Mouse (Mus musculus) limb, embryonic 10.5 days (tissue): ENCODE measurements around the gene Rbfox1. TPM values are rescaled to one million over a fixed set of nuclear protein-coding genes. Genes with fewer than 3 reads are reported as not detected.

Experiments
- DNase-seq: peaks from one replicate; pipeline ENCODE4 v3.0.0-alpha.2; 2017; ENCODE audit warnings: low spot score
- H3K27ac ChIP-seq: fragments of 300-500 bp; sonication (generic); 2 replicates; pipeline ENCODE4 v1.5.1; 2016; ENCODE audit warnings: mild to moderate bottlenecking
- H3K27me3 ChIP-seq: fragments of 300-500 bp; sonication (generic); 2 replicates; pipeline ENCODE4 v1.6.1; 2016; ENCODE audit warnings: low read depth, mild to moderate bottlenecking; ENCODE audit not compliant: poor library complexity, severe bottlenecking
- H3K36me3 ChIP-seq: fragments of 300-500 bp; sonication (generic); 2 replicates; pipeline ENCODE4 v1.6.1; 2016; ENCODE audit warnings: mild to moderate bottlenecking, moderate library complexity
- H3K4me1 ChIP-seq: fragments of 300-500 bp; sonication (generic); 2 replicates; pipeline ENCODE4 v1.6.1; 2016
- H3K4me3 ChIP-seq: fragments of 300-500 bp; sonication (generic); 2 replicates; pipeline ENCODE4 v1.5.1; 2016; ENCODE audit warnings: mild to moderate bottlenecking, moderate library complexity
- H3K9me3 ChIP-seq: fragments of 300-500 bp; sonication (generic); replicated peaks from 2 replicates; pipeline ENCODE4 v1.6.1; 2016; ENCODE audit warnings: mild to moderate bottlenecking
- WGBS: fragments of 180-500 bp; shearing (Covaris S2); methylation state at CpG from one replicate; pipeline ENCODE4 v1.1.7; 2016; 5-methylcytosine and 5-hydroxymethylcytosine counted together
- polyA plus RNA-seq: library from polyadenylated mRNA; unstranded; fragments of >200 nt; fragmentation: Nextera tagmentation; extraction: Ambion mirVana; gene quantifications from 2 replicates; pipeline ENCODE4 v1.2.1, GENCODE M21; 2016

Rbfox1 gene
- polyA plus RNA-seq, 1 experiment from 2014 or later = 0.64 TPM

DNA sequence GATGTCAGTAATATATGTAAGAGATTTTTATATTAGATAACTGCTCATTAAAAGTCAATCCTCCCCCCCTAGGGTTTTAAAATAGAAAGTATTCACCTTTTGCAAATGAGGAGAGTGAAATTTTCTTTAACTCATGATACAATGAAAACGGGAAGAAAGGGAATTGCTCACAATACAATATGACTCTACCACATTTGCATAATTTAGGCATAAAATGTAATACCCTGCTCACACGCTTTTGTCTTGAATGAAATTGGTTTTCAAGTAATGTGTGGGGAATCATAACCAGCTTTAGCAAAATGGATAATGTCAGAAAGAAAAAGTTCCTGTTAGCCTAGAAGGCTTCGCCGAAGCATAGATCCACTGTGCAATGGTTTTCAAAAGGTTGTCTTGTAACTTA is 193.9 kb downstream of the Rbfox1 start:
- no peak overlapping the region for H3K27ac ChIP-seq
- no peak for DNase-seq
- no peak overlapping the region for H3K4me3 ChIP-seq
- no peaks in the 10 kb centered on the region for H3K9me3 ChIP-seq
- no peaks in the 10 kb centered on the region for H3K27me3 ChIP-seq
- no peaks in the 10 kb centered on the region for H3K4me1 ChIP-seq
- no peaks in the 10 kb centered on the region for H3K36me3 ChIP-seq
- WGBS = 85% methylated on average over 4 of the region's 4 CpGs

DNA sequence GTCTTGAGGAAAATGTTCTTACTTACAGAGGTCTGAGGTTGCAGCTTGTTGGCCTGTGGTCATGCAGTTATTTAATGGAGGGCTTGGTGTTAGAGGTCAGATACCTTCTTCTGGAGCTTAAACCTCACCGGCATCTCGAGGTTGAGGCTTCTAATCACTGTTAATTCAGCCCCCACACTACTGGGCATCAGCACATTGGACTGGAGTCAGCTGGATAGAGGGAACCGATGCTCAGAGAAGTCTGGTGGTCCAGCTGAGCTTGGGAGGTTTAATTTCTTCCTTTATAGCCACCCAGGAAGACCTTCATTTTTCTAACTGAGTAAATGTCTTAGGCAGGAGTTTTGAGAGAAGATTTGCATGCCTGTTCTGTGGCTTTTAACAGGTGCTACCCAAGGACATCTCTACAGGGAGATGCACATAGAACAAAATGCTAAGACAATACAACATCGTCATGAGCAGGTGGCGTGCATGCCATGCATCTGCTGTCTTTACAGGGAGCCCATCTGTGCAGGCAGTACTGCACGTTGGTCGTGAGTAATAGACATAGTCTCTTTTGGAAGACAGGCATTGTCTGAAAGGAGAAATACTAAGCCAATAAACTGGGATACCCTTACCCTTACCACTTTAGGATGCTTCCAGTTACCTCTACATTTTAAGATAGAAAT is 199.7 kb downstream of the Rbfox1 start:
- Histone ChIP-seq H3K27me3 (no peaks in the 10 kb centered on the region), H3K27ac (no peak overlapping the region), H3K4me3 (no peak overlapping the region), H3K36me3 (no peaks in the 10 kb centered on the region), H3K4me1 (peaks cover 11% of the 10 kb centered on the region), H3K9me3 (no peaks in the 10 kb centered on the region)
- DNase-seq = no peak
- 82% methylated on average over 7 of the region's 7 CpGs for WGBS

DNA sequence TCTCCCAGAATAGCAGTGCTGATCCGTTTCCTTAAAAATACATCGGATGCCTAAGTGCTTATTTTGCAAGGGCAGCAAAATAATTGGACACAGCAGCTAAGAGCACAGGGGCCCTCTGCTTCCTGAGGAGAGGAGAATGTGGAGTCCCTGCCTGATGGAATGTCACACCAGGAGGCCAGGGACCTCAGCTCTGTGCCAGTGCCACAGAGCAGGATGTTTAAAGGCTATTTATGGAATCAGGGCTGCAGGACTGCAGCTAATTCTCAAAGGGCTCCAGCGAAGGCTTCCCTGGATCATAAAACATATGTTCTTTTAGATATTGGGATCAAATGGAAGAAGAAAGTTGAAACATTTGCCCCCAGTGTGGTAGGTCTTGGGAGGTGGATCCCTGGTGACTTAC is 201.0 kb downstream of the Rbfox1 start:
- no peaks in the 10 kb centered on the region for H3K36me3 ChIP-seq
- no peak overlapping the region for H3K4me3 ChIP-seq
- no peak for DNase-seq
- no peaks in the 10 kb centered on the region for H3K9me3 ChIP-seq
- no peak overlapping the region for H3K27ac ChIP-seq
- 59% methylated on average over 3 of the region's 3 CpGs for WGBS
- no peaks in the 10 kb centered on the region for H3K27me3 ChIP-seq
- peaks cover 15% of the 10 kb centered on the region for H3K4me1 ChIP-seq

DNA sequence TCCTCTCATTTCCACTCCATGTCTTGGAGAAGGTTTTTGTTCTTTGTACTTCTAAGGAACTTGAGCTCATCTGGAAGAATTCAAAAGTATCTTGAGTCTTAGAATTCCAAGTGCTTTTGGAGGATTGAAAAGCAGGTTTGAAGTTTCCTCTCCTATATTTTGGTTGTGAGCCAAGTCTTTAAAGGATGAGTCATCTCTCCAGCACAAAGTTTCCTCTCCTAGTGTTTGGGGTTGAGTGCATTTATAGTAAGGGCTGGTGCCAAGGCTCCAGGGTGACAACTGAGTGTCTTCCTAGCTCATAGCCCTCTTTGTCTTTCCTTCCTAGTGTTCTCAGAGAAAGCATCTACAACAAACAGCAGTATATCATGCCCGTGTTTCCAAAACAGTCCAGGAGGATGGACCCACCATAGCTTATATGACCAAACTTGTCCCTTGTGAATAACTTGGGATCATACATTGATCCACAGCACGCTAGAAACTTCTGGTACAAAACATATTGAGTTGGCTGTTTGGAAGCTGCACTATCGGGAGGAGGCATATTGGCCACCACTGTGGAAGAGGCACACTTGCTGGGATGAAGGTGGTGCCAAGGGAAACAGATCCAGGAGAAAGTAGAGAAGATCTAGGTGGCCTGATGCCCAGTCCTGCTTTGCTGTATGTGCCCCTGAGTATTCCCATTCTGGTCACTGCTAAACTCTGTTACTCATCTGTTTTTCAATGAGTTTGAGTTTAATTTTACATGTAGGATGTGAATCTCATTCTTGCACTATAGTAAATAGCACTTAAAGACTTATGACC is 206.4 kb downstream of the Rbfox1 start:
- H3K36me3 ChIP-seq = no peaks in the 10 kb centered on the region
- H3K4me3 ChIP-seq = no peak overlapping the region
- 82% methylated on average over 3 of the region's 3 CpGs for WGBS
- H3K27ac ChIP-seq = no peak overlapping the region
- no peaks in the 10 kb centered on the region for H3K27me3 ChIP-seq
- peaks cover 10% of the 10 kb centered on the region for H3K4me1 ChIP-seq
- no peaks in the 10 kb centered on the region for H3K9me3 ChIP-seq
- no peak for DNase-seq

DNA sequence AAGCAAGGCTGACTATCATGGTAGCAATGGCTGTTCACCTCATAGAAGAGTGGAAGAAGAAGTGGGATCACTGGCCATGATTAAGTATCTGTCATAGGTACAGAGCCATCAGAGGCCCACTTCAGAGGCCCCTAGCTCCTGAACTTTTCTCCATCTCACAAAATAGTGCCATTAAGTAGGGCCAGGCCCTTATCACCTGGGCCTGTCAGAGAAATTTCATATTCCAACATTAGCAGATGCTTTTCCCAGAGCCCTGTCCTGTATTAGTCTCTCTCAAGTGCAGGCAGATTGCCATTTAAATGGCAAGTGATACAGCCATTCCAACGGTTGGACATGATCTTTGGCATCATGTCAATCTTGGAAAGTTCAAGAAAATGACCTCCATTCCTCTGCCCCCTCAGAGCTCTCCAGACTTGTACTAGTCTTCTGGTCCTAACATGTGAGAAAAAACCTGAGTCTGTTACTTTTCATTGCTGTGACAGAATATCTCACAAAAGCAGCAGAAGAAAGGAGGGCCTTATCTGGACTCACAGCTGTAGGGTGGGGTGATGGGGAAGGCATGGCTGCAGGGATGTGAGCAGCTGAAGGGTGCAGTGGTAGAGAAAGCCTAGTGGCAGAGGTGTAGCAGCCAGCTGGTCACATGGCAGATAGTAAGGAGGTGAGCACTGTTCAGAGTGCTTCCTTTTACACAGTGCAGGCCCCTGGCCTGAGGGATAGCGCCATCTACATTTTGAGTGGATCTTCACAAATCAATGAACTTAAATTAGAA is 210.6 kb downstream of the Rbfox1 start:
- no peak for DNase-seq
- 89% methylated on average over 2 of the region's 2 CpGs for WGBS

DNA sequence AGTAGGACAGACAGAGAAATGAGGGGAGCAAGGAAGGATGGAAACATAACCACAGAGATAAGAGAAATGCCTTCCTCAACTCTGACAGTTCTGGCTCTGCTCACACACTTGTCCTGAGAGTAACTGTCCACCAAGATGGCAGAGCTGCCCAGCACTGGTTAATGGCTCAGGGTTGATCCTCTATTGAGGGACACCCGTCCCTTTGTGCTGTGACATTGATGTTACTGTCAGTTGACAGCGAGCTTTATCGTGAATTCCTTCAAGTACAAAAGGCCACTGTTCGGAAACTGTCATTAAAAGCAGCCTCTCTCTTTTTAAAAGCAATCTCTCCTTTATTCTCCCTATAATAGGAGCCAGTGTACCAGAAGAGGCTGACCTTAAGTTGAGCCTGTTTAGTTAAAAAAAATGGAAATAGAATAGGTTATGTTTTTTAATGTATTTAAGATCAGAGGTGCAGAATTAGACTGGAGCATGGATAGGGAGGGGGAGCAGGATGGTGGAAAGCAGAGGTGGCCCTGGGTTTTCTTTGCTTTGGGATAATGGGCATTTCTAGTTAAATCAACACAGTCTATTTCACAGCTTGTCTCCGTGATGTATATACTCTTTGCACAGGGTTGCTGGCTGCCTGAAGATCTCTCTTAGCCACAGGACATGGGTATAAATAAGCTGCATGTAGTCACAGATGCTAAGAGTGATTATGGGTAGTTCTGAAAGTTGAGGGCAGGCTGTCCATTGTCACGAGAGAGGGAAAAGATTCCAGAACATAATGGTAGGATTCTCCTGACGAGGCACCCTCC is 212.3 kb downstream of the Rbfox1 start:
- WGBS = 76% methylated on average over 7 of the region's 7 CpGs
- Histone ChIP-seq H3K9me3 (no peaks in the 10 kb centered on the region), H3K27me3 (no peaks in the 10 kb centered on the region), H3K4me3 (no peak overlapping the region), H3K27ac (no peak overlapping the region), H3K36me3 (no peaks in the 10 kb centered on the region), H3K4me1 (no peaks in the 10 kb centered on the region)
- no peak for DNase-seq

More for the DNA sequence above, 210.6 kb downstream of the Rbfox1 start:
- H3K27me3 ChIP-seq = no peaks in the 10 kb centered on the region
- H3K4me3 ChIP-seq = no peak overlapping the region
- H3K4me1 ChIP-seq = no peaks in the 10 kb centered on the region
- no peak overlapping the region for H3K27ac ChIP-seq
- H3K9me3 ChIP-seq = no peaks in the 10 kb centered on the region
- no peaks in the 10 kb centered on the region for H3K36me3 ChIP-seq

DNA sequence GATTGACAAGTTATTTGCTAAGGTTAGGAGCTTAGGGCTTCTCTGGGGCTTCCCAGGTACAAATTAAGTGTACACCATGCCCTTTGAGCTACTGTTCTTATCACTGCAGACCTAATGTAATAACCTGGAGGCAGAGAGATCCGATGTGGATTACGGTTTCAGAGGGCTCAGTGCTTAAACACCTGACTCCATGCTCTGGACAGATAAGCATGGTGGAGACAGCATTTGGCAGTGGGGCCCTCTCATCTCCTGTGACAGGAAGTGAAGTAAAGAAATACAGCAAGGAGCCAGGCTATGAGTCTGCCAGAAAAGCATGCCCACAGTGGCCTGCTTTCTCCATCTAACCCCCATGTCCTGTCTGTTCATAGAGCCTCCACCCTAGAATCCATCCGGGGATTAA is 213.0 kb downstream of the Rbfox1 start:
- DNase-seq = no peak
- 95% methylated on average over 3 of the region's 3 CpGs for WGBS
- H3K27ac ChIP-seq = no peak overlapping the region
- no peak overlapping the region for H3K4me3 ChIP-seq
- H3K4me1 ChIP-seq = no peaks in the 10 kb centered on the region
- H3K27me3 ChIP-seq = no peaks in the 10 kb centered on the region
- H3K36me3 ChIP-seq = no peaks in the 10 kb centered on the region
- H3K9me3 ChIP-seq = no peaks in the 10 kb centered on the region

DNA sequence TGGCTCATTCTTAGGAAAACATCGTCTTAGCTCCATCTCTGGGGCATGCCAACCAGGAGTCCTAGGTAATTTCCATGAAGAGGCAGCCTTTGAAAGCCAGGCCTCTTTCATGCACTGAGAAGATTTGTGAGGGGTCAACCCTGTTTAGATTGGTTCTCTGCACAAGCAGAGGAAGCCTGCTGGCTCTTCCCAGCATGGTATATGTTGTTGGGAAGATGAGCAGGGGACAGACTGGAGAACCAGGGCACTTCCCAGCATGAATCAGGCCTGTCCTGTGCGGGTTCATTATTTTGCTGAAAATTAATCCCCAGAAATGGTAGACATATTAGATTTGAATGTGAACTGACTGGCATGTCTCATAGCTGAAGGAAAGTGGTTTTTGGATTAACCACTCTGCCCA is 214.4 kb downstream of the Rbfox1 start:
- no peak for DNase-seq
- Histone ChIP-seq H3K4me3 (no peak overlapping the region), H3K27me3 (no peaks in the 10 kb centered on the region), H3K36me3 (no peaks in the 10 kb centered on the region), H3K27ac (no peak overlapping the region), H3K4me1 (no peaks in the 10 kb centered on the region), H3K9me3 (no peaks in the 10 kb centered on the region)
- 81% methylated on average over 2 of the region's 2 CpGs for WGBS

DNA sequence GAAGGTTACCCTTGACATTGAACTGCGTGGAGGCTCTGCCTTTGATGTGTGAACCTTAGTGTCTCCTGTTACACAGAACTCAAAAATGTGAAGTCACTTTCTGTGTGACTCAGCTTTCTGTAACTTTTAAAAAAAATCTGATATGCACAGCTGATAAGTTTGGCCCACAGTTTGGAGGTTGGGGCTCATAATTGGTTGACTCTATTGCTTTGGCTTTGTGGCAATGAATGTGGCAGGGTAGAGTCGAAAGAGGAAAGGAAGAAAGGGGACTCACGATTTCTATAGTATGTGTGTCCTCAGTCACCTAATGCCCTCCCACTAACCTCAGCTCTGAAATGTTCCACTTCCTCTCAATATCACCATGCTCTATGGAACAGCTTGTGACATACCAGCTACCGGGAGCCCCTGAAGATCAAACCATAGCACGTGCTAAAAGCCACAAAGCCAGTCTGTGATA is 215.3 kb downstream of the Rbfox1 start:
- H3K9me3 ChIP-seq = no peaks in the 10 kb centered on the region
- no peaks in the 10 kb centered on the region for H3K27me3 ChIP-seq
- H3K27ac ChIP-seq = no peak overlapping the region
- DNase-seq = no peak
- no peaks in the 10 kb centered on the region for H3K36me3 ChIP-seq
- H3K4me1 ChIP-seq = no peaks in the 10 kb centered on the region
- H3K4me3 ChIP-seq = no peak overlapping the region
- 82% methylated on average over 5 of the region's 5 CpGs for WGBS

DNA sequence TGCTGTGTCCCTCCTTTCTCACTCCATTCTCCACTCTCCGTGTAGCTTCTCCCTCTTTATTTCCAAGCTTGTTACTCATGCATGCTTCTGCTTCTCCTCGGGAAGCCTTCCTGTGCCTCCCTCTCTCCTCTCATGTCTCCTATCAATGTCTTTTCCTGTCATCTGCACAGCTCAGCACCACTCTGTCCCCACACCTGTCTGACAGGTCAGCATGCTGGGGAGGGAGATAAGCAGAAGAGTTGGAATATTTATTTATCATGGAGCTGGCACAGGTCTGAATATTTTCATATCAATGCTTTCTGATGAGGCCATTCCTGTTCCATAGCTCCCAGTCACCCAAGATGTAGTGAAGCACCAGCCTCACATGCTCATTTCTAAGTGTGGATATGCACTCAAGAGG is 218.6 kb downstream of the Rbfox1 start:
- Histone ChIP-seq H3K27ac (no peak overlapping the region), H3K27me3 (no peaks in the 10 kb centered on the region), H3K9me3 (no peaks in the 10 kb centered on the region), H3K4me3 (no peak overlapping the region), H3K36me3 (no peaks in the 10 kb centered on the region), H3K4me1 (no peaks in the 10 kb centered on the region)
- DNase-seq = no peak
- WGBS = 86% methylated on average over 2 of the region's 2 CpGs

DNA sequence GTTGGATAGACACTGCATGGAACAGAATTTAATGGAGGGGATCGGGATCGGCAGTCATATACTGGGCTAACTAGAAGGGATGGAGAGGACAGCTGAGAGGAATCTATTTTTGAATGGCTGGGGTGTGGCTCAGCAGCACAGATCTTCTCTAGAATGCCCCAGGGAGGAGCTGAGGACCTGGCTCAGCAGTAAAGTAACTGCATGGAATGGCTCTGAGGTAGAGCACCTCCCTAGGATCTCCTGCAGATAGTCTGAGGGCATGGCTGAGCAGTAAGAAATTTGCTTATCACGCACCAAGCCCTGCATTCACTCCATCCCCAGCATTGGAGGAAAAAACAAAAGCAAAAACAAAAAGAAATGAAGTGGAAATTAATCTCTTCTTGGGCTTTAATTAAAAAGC is 225.0 kb downstream of the Rbfox1 start:
- Histone ChIP-seq H3K27me3 (no peaks in the 10 kb centered on the region), H3K9me3 (no peaks in the 10 kb centered on the region), H3K4me1 (no peaks in the 10 kb centered on the region), H3K36me3 (no peaks in the 10 kb centered on the region), H3K27ac (no peak overlapping the region), H3K4me3 (no peak overlapping the region)
- DNase-seq = no peak
- 92% methylated on average over 3 of the region's 3 CpGs for WGBS

DNA sequence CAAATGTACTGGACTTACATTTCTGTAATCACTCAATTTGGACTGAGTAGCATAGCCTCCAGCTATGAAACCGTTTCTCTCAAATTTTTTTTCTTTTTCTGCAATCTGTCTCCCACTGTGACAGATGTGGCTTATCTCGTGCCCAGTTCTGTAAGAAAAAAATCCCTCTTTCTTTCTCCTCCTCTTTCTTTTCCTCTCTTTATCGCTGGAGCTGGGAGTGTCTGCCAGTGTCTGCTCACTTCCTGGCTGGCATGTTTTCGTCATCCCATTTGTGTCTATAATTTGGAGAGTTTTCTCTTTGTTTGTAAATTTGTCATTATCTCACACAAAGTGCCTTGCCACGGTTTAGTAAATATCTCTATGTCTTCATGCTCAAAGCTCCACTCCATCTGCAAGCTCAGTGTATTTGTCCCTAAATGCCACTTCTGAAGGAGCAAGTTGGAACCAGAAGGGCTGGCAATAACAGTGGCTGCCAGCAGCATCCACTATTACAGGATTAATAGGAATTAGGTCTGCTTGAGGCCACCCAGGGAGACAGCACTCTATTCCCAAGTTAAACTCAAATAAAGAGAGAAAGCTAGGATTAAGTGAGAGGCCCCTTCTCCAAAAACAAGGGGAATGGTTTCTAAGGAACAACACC is 228.8 kb downstream of the Rbfox1 start:
- no peak for DNase-seq
- 64% methylated on average over 5 of the region's 5 CpGs for WGBS

More for the DNA sequence above, 228.8 kb downstream of the Rbfox1 start:
- H3K27ac ChIP-seq = no peak overlapping the region
- no peak overlapping the region for H3K4me3 ChIP-seq
- no peaks in the 10 kb centered on the region for H3K27me3 ChIP-seq
- H3K9me3 ChIP-seq = no peaks in the 10 kb centered on the region
- H3K36me3 ChIP-seq = no peaks in the 10 kb centered on the region
- no peaks in the 10 kb centered on the region for H3K4me1 ChIP-seq
